Mouse (Mus musculus) midbrain, embryonic 13.5 days (tissue): ENCODE data around the gene Sema5b. TPM values are rescaled to one million over a fixed set of nuclear protein-coding genes. Genes with fewer than 3 reads are reported as not detected.

Experiments
- ATAC-seq: fragments of 200-750 bp; cut with Nextera tagmentation; 2 replicates; pipeline ENCODE4 v1.8.0; 2017; ENCODE audit warnings: mild to moderate bottlenecking, moderate TSS enrichment, moderate library complexity
- H3K27ac ChIP-seq: fragments of 300-500 bp; sonication (generic); 2 replicates; pipeline ENCODE4 v1.5.1; 2015; ENCODE audit warnings: inconsistent platforms, mild to moderate bottlenecking, moderate library complexity
- H3K27me3 ChIP-seq: fragments of 300-500 bp; sonication (generic); 2 replicates; pipeline ENCODE4 v1.6.1; 2015; ENCODE audit warnings: mild to moderate bottlenecking, inconsistent platforms
- H3K36me3 ChIP-seq: fragments of 300-500 bp; sonication (generic); 2 replicates; pipeline ENCODE4 v1.6.1; 2015; ENCODE audit warnings: mild to moderate bottlenecking, inconsistent platforms
- H3K4me1 ChIP-seq: fragments of 300-500 bp; sonication (generic); replicated peaks from 2 replicates; pipeline ENCODE4 v1.6.1; 2015; ENCODE audit warnings: inconsistent platforms
- H3K4me2 ChIP-seq: fragments of 300-500 bp; sonication (generic); replicated peaks from 2 replicates; pipeline ENCODE4 v1.6.1; 2015; ENCODE audit warnings: moderate library complexity, mild to moderate bottlenecking, inconsistent platforms
- H3K4me3 ChIP-seq: fragments of 300-500 bp; sonication (generic); replicated peaks from 2 replicates; pipeline ENCODE4 v1.5.1; 2015; ENCODE audit warnings: mild to moderate bottlenecking, inconsistent platforms
- H3K9ac ChIP-seq: fragments of 300-500 bp; sonication (generic); replicated peaks from 2 replicates; pipeline ENCODE4 v1.6.1; 2015; ENCODE audit warnings: mild to moderate bottlenecking, inconsistent platforms
- H3K9me3 ChIP-seq: fragments of 300-500 bp; sonication (generic); 2 replicates; pipeline ENCODE4 v1.6.1; 2016; ENCODE audit warnings: mild to moderate bottlenecking, inconsistent platforms
- WGBS: fragments of 180-500 bp; shearing (Covaris S2); methylation state at CpG from one replicate; pipeline ENCODE4 v1.1.7; 2015; 5-methylcytosine and 5-hydroxymethylcytosine counted together
- polyA plus RNA-seq: library from polyadenylated mRNA; unstranded; fragments of >200 nt; fragmentation: Nextera tagmentation; extraction: Ambion mirVana; gene quantifications from 2 replicates; pipeline ENCODE4 v1.2.1, GENCODE M21; 2015

The Sema5b gene
- polyA plus RNA-seq, 1 experiment from 2014 or later, result 43.6 TPM

- Histone ChIP-seq H3K4me1 (peaks cover 11% of the 10 kb centered on the region; the same call in 1 of the 2 replicates), H3K27ac (0 out of 2 replicates have a peak overlapping the region, but pooled peaks have one; percentile 9), H3K4me2 (no peak overlapping the region), H3K9me3 (no peaks in the 10 kb centered on the region), H3K9ac (no peak overlapping the region), H3K27me3 (no peaks in the 10 kb centered on the region), H3K36me3 (no peaks in the 10 kb centered on the region), H3K4me3 (no peak overlapping the region)
- ATAC-seq, result no peak
- 63% methylated on average over 4 of the region's 4 CpGs for WGBS
Measured at GRCm38 (mm10) chr16:35524200-35524599, 16.7 kb upstream of the Sema5b start.

GRCm38 (mm10) chr16:35534630-35535029 is 6.3 kb upstream of the Sema5b start:
- H3K27ac ChIP-seq, result no peak overlapping the region

GRCm38 (mm10) chr16:35537651-35538050 is 3.3 kb upstream of the Sema5b start:
- Histone ChIP-seq H3K4me3 (no peak overlapping the region), H3K9me3 (no peaks in the 10 kb centered on the region), H3K27ac (no peak overlapping the region), H3K9ac (no peak overlapping the region), H3K4me2 (no peak overlapping the region), H3K27me3 (0 out of 2 replicates have a peak, but pooled peaks cover 9% of the 10 kb centered on the region), H3K4me1 (peaks cover 15% of the 10 kb centered on the region), H3K36me3 (no peaks in the 10 kb centered on the region)
- WGBS, result 90% methylated on average over 8 of the region's 8 CpGs
- no peak for ATAC-seq

More at GRCm38 (mm10) chr16:35534630-35535029, 6.3 kb upstream of the Sema5b start:
- Histone ChIP-seq H3K9ac (no peak overlapping the region), H3K27me3 (0 out of 2 replicates have a peak, but pooled peaks cover 9% of the 10 kb centered on the region), H3K4me1 (no peaks in the 10 kb centered on the region), H3K36me3 (no peaks in the 10 kb centered on the region), H3K4me3 (no peak overlapping the region), H3K9me3 (no peaks in the 10 kb centered on the region), H3K4me2 (no peak overlapping the region)
- ATAC-seq, result no peak
- WGBS, result 77% methylated on average over 3 of the region's 3 CpGs

GRCm38 (mm10) chr16:35539041-35539440 is 1.9 kb upstream of the Sema5b start:
- no peak for ATAC-seq
- H3K4me3 ChIP-seq, result no peak overlapping the region
- WGBS, result 60% methylated on average over 10 of the region's 10 CpGs
- H3K27me3 ChIP-seq, result 0 out of 2 replicates have a peak, but pooled peaks cover 9% of the 10 kb centered on the region
- H3K9me3 ChIP-seq, result no peaks in the 10 kb centered on the region
- no peak overlapping the region for H3K4me2 ChIP-seq
- H3K36me3 ChIP-seq, result no peaks in the 10 kb centered on the region
- H3K4me1 ChIP-seq, result peaks cover 28% of the 10 kb centered on the region
- H3K9ac ChIP-seq, result no peak overlapping the region
- H3K27ac ChIP-seq, result no peak overlapping the region

GRCm38 (mm10) chr16:35540333-35541116 is 420 bp upstream of the Sema5b start:
- ATAC-seq, result peak; percentile 19
- Histone ChIP-seq H3K36me3 (no peaks in the 10 kb centered on the region), H3K27ac (peak overlapping the region; percentile 84), H3K4me2 (peak overlapping the region; percentile 70), H3K4me1 (peaks cover 30% of the 10 kb centered on the region), H3K9ac (peak overlapping the region; percentile 86), H3K9me3 (no peaks in the 10 kb centered on the region), H3K27me3 (0 out of 2 replicates have a peak, but pooled peaks cover 9% of the 10 kb centered on the region), H3K4me3 (peak overlapping the region; percentile 76)
- under 1% methylated on average over 23 of the region's 23 CpGs for WGBS

- Histone ChIP-seq H3K9me3 (no peaks in the 10 kb centered on the region), H3K9ac (peak overlapping the region; percentile 86), H3K36me3 (peaks cover 7% of the 10 kb centered on the region; the same call in 1 of the 2 replicates), H3K4me3 (peak overlapping the region; percentile 76), H3K4me1 (peaks cover 35% of the 10 kb centered on the region), H3K27me3 (0 out of 2 replicates have a peak, but pooled peaks cover 7% of the 10 kb centered on the region), H3K4me2 (peak overlapping the region; percentile 70), H3K27ac (peak overlapping the region; percentile 84)
- WGBS, result under 1% methylated on average over 53 of the region's 54 CpGs
- peak; percentile 65 for ATAC-seq
Measured at GRCm38 (mm10) chr16:35541661-35542420, 896 bp downstream of the Sema5b start.

GRCm38 (mm10) chr16:35542421-35542780 is 1.5 kb downstream of the Sema5b start:
- peak overlapping the region; percentile 86 for H3K9ac ChIP-seq
- under 1% methylated on average over 27 of the region's 27 CpGs for WGBS
- peak overlapping the region; percentile 84 for H3K27ac ChIP-seq
- H3K9me3 ChIP-seq, result no peaks in the 10 kb centered on the region
- H3K36me3 ChIP-seq, result peaks cover 7% of the 10 kb centered on the region; the same call in 1 of the 2 replicates
- H3K4me2 ChIP-seq, result peak overlapping the region; percentile 70
- H3K27me3 ChIP-seq, result 0 out of 2 replicates have a peak, but pooled peaks cover 5% of the 10 kb centered on the region
- H3K4me1 ChIP-seq, result peaks cover 35% of the 10 kb centered on the region
- peak overlapping the region; percentile 76 for H3K4me3 ChIP-seq
- ATAC-seq, result no peak

GRCm38 (mm10) chr16:35545723-35546122 is 4.8 kb downstream of the Sema5b start:
- Histone ChIP-seq H3K27ac (no peak overlapping the region), H3K36me3 (peaks cover 10% of the 10 kb centered on the region), H3K4me1 (peaks cover 27% of the 10 kb centered on the region), H3K27me3 (no peaks in the 10 kb centered on the region), H3K4me3 (no peak overlapping the region), H3K4me2 (no peak overlapping the region), H3K9ac (no peak overlapping the region), H3K9me3 (no peaks in the 10 kb centered on the region)
- 80% methylated on average over 4 of the region's 4 CpGs for WGBS
- ATAC-seq, result no peak

- no peak overlapping the region for H3K4me2 ChIP-seq
- H3K9ac ChIP-seq, result no peak overlapping the region
- ATAC-seq, result no peak
- peaks cover 21% of the 10 kb centered on the region for H3K4me1 ChIP-seq
- no peak overlapping the region for H3K4me3 ChIP-seq
- peaks cover 14% of the 10 kb centered on the region for H3K36me3 ChIP-seq
- H3K27ac ChIP-seq, result no peak overlapping the region
- no peaks in the 10 kb centered on the region for H3K9me3 ChIP-seq
- no peaks in the 10 kb centered on the region for H3K27me3 ChIP-seq
Measured at GRCm38 (mm10) chr16:35547966-35548365, 7.0 kb downstream of the Sema5b start.

- 96% methylated on average over 2 of the region's 2 CpGs for WGBS
- H3K4me3 ChIP-seq, result no peak overlapping the region
- H3K27me3 ChIP-seq, result no peaks in the 10 kb centered on the region
- H3K9me3 ChIP-seq, result no peaks in the 10 kb centered on the region
- H3K36me3 ChIP-seq, result peaks cover 14% of the 10 kb centered on the region
- peaks cover 15% of the 10 kb centered on the region for H3K4me1 ChIP-seq
- no peak for ATAC-seq
- no peak overlapping the region for H3K9ac ChIP-seq
- H3K27ac ChIP-seq, result no peak overlapping the region
- H3K4me2 ChIP-seq, result no peak overlapping the region
Measured at GRCm38 (mm10) chr16:35549354-35549753, 8.4 kb downstream of the Sema5b start.

- no peak overlapping the region for H3K4me3 ChIP-seq
- no peaks in the 10 kb centered on the region for H3K9me3 ChIP-seq
- H3K27ac ChIP-seq, result peak overlapping the region; percentile 55; the same call in 1 of the 2 replicates
- H3K4me2 ChIP-seq, result no peak overlapping the region
- no peak overlapping the region for H3K9ac ChIP-seq
- H3K27me3 ChIP-seq, result no peaks in the 10 kb centered on the region
- peaks cover 42% of the 10 kb centered on the region for H3K4me1 ChIP-seq
- no peak for ATAC-seq
- H3K36me3 ChIP-seq, result peaks cover 5% of the 10 kb centered on the region; the same call in 1 of the 2 replicates
- 73% methylated on average over 15 of the region's 15 CpGs for WGBS
Measured at GRCm38 (mm10) chr16:35555596-35556482, 14.9 kb downstream of the Sema5b start.
